Mouse (Mus musculus): ENCODE data around the gene Clec18a. TPM values are rescaled to one million over a fixed set of nuclear protein-coding genes. Genes with fewer than 3 reads are reported as not detected.
A peak's percentile ranks its signal among the peaks of the same experiment; 100 is the strongest.

Clec18a gene
- polyA plus RNA-seq, 1 experiment = not detected

GRCm38 (mm10) chr8:111034276-111034675 lies 58.0 kb downstream of the Clec18a start:
- peak overlapping the region; percentile 84 for H3K4me3 ChIP-seq (ENCODE audit: insufficient read depth, poor library complexity, severe bottlenecking)
- peak overlapping the region; percentile 92 for H3ac ChIP-seq (ENCODE audit: control insufficient read depth, insufficient read length, low read depth)
- peaks cover 35% of the 10 kb centered on the region for H3K36me3 ChIP-seq (ENCODE audit: control insufficient read depth, insufficient read depth)
- TF ChIP-seq MAX (IDR thresholded peaks at IDR 0.05) (no peak), USF1 (IDR thresholded peaks at IDR 0.05; ENCODE audit: low read depth) (no peak), MYOG (IDR thresholded peaks at IDR 0.05; ENCODE audit: control insufficient read depth, extremely low read depth, insufficient read length) (no peak), MYOD1 (IDR thresholded peaks at IDR 0.05; ENCODE audit: control insufficient read depth, insufficient read length, low read depth) (no peak), FOSL1 (IDR thresholded peaks at IDR 0.05; ENCODE audit: insufficient read depth, low read length, poor library complexity, severe bottlenecking) (no peak), CEBPB (IDR thresholded peaks at IDR 0.05; ENCODE audit: low read depth) (no peak), CTCF (IDR thresholded peaks at IDR 0.05; ENCODE audit: control insufficient read depth, insufficient read depth, insufficient read length) (no peak)
- peaks cover 54% of the 10 kb centered on the region for H3K79me2 ChIP-seq (ENCODE audit: control insufficient read depth, insufficient read depth)
- H3K79me3 ChIP-seq (ENCODE audit: low read depth) = peaks cover 36% of the 10 kb centered on the region
- H3K27me3 ChIP-seq (ENCODE audit: control insufficient read depth, insufficient read depth, insufficient read length) = no peaks in the 10 kb centered on the region

GRCm38 (mm10) chr8:111033482-111034215 lies 58.6 kb downstream of the Clec18a start:
- TF ChIP-seq CEBPB (IDR thresholded peaks at IDR 0.05; ENCODE audit: low read depth) (peak; percentile 95), MYOG (IDR thresholded peaks at IDR 0.05; ENCODE audit: control insufficient read depth, extremely low read depth, insufficient read length) (no peak), CTCF (IDR thresholded peaks at IDR 0.05; ENCODE audit: control insufficient read depth, insufficient read depth, insufficient read length) (no peak), MYOD1 (IDR thresholded peaks at IDR 0.05; ENCODE audit: control insufficient read depth, insufficient read length, low read depth) (no peak), USF1 (IDR thresholded peaks at IDR 0.05; ENCODE audit: low read depth) (peak; percentile 100), FOSL1 (IDR thresholded peaks at IDR 0.05; ENCODE audit: insufficient read depth, low read length, poor library complexity, severe bottlenecking) (no peak), MAX (IDR thresholded peaks at IDR 0.05) (peak; percentile 85)
- peaks cover 34% of the 10 kb centered on the region for H3K79me3 ChIP-seq (ENCODE audit: low read depth)
- peak overlapping the region; percentile 92 for H3ac ChIP-seq (ENCODE audit: control insufficient read depth, insufficient read length, low read depth)

GRCm38 (mm10) chr8:111032916-111033315 lies 59.3 kb downstream of the Clec18a start, which contains the start of gene Aars:
TSS of gene Aars (plus strand) at chr8:111033144.
- H3K27me3 ChIP-seq (ENCODE audit: control insufficient read depth, insufficient read depth, insufficient read length) = no peaks in the 10 kb centered on the region
- H3ac ChIP-seq (ENCODE audit: control insufficient read depth, insufficient read length, low read depth) = peak within 1 kb of the TSS; percentile 92
- TF ChIP-seq USF1 (IDR thresholded peaks at IDR 0.05; ENCODE audit: low read depth) (no peak), MYOG (IDR thresholded peaks at IDR 0.05; ENCODE audit: control insufficient read depth, extremely low read depth, insufficient read length) (no peak), MAX (IDR thresholded peaks at IDR 0.05) (no peak), CEBPB (IDR thresholded peaks at IDR 0.05; ENCODE audit: low read depth) (no peak), MYOD1 (IDR thresholded peaks at IDR 0.05; ENCODE audit: control insufficient read depth, insufficient read length, low read depth) (no peak), CTCF (IDR thresholded peaks at IDR 0.05; ENCODE audit: control insufficient read depth, insufficient read depth, insufficient read length) (no peak), FOSL1 (IDR thresholded peaks at IDR 0.05; ENCODE audit: insufficient read depth, low read length, poor library complexity, severe bottlenecking) (no peak)
- H3K79me3 ChIP-seq (ENCODE audit: low read depth) = peaks cover 30% of the 10 kb centered on the region
- H3K36me3 ChIP-seq (ENCODE audit: control insufficient read depth, insufficient read depth) = peaks cover 21% of the 10 kb centered on the region
- H3K4me3 ChIP-seq (ENCODE audit: insufficient read depth, poor library complexity, severe bottlenecking) = peak within 1 kb of the TSS; percentile 84
- peaks cover 42% of the 10 kb centered on the region for H3K79me2 ChIP-seq (ENCODE audit: control insufficient read depth, insufficient read depth)

More at GRCm38 (mm10) chr8:111033482-111034215, 58.6 kb downstream of the Clec18a start:
- peaks cover 29% of the 10 kb centered on the region for H3K36me3 ChIP-seq (ENCODE audit: control insufficient read depth, insufficient read depth)
- H3K4me3 ChIP-seq (ENCODE audit: insufficient read depth, poor library complexity, severe bottlenecking) = peak overlapping the region; percentile 84
- H3K27me3 ChIP-seq (ENCODE audit: control insufficient read depth, insufficient read depth, insufficient read length) = no peaks in the 10 kb centered on the region
- peaks cover 48% of the 10 kb centered on the region for H3K79me2 ChIP-seq (ENCODE audit: control insufficient read depth, insufficient read depth)

GRCm38 (mm10) chr8:111031572-111031971 lies 60.7 kb downstream of the Clec18a start, which contains the start of gene Ddx19b:
TSS of gene Ddx19b (minus strand) at chr8:111031751.
- no peak for TF ChIP-seq MYOD1 (IDR thresholded peaks at IDR 0.05; ENCODE audit: control insufficient read depth, insufficient read length, low read depth)
- TF ChIP-seq MAX (IDR thresholded peaks at IDR 0.05) = no peak
- no peak for TF ChIP-seq FOSL1 (IDR thresholded peaks at IDR 0.05; ENCODE audit: insufficient read depth, low read length, poor library complexity, severe bottlenecking)
- no peak for TF ChIP-seq USF1 (IDR thresholded peaks at IDR 0.05; ENCODE audit: low read depth)
- no peak for TF ChIP-seq CEBPB (IDR thresholded peaks at IDR 0.05; ENCODE audit: low read depth)
- TF ChIP-seq MYOG (IDR thresholded peaks at IDR 0.05; ENCODE audit: control insufficient read depth, extremely low read depth, insufficient read length) = no peak
- TF ChIP-seq CTCF (IDR thresholded peaks at IDR 0.05; ENCODE audit: control insufficient read depth, insufficient read depth, insufficient read length) = no peak
- H3K36me3 ChIP-seq (ENCODE audit: control insufficient read depth, insufficient read depth) = peaks cover 8% of the 10 kb centered on the region

GRCm38 (mm10) chr8:111030045-111030444 lies 62.2 kb downstream of the Clec18a start:
- Histone ChIP-seq H3ac (ENCODE audit: control insufficient read depth, insufficient read length, low read depth) (no peak overlapping the region), H3K4me3 (ENCODE audit: insufficient read depth, poor library complexity, severe bottlenecking) (no peak overlapping the region), H3K79me2 (ENCODE audit: control insufficient read depth, insufficient read depth) (peaks cover 13% of the 10 kb centered on the region), H3K27me3 (ENCODE audit: control insufficient read depth, insufficient read depth, insufficient read length) (no peaks in the 10 kb centered on the region), H3K36me3 (ENCODE audit: control insufficient read depth, insufficient read depth) (no peaks in the 10 kb centered on the region), H3K79me3 (ENCODE audit: low read depth) (peaks cover 11% of the 10 kb centered on the region)
- no peak for TF ChIP-seq MYOG (IDR thresholded peaks at IDR 0.05; ENCODE audit: control insufficient read depth, extremely low read depth, insufficient read length)
- TF ChIP-seq MYOD1 (IDR thresholded peaks at IDR 0.05; ENCODE audit: control insufficient read depth, insufficient read length, low read depth) = no peak
- TF ChIP-seq CEBPB (IDR thresholded peaks at IDR 0.05; ENCODE audit: low read depth) = no peak
- TF ChIP-seq FOSL1 (IDR thresholded peaks at IDR 0.05; ENCODE audit: insufficient read depth, low read length, poor library complexity, severe bottlenecking) = no peak
- no peak for TF ChIP-seq MAX (IDR thresholded peaks at IDR 0.05)
- no peak for TF ChIP-seq CTCF (IDR thresholded peaks at IDR 0.05; ENCODE audit: control insufficient read depth, insufficient read depth, insufficient read length)
- TF ChIP-seq USF1 (IDR thresholded peaks at IDR 0.05; ENCODE audit: low read depth) = no peak

More at GRCm38 (mm10) chr8:111031572-111031971, 60.7 kb downstream of the Clec18a start, which contains the start of gene Ddx19b:
- H3K79me2 ChIP-seq (ENCODE audit: control insufficient read depth, insufficient read depth) = peaks cover 29% of the 10 kb centered on the region
- H3K4me3 ChIP-seq (ENCODE audit: insufficient read depth, poor library complexity, severe bottlenecking) = no peak within 1 kb of the TSS
- peaks cover 25% of the 10 kb centered on the region for H3K79me3 ChIP-seq (ENCODE audit: low read depth)
- no peak within 1 kb of the TSS for H3ac ChIP-seq (ENCODE audit: control insufficient read depth, insufficient read length, low read depth)
- H3K27me3 ChIP-seq (ENCODE audit: control insufficient read depth, insufficient read depth, insufficient read length) = no peaks in the 10 kb centered on the region
